Mouse (Mus musculus) forebrain, embryonic 13.5 days (tissue): Measurements from ENCODE around the gene Ahcyl1. TPM values are rescaled to one million over a fixed set of nuclear protein-coding genes. Genes with fewer than 3 reads are reported as not detected.

ENCODE experiments used
- ATAC-seq: fragments of 200-750 bp; cut with Nextera tagmentation; 2 replicates; pipeline ENCODE4 v1.8.0; 2017
- H3K27ac ChIP-seq: fragments of 300-500 bp; sonication (generic); 2 replicates; pipeline ENCODE4 v1.5.1; 2015; ENCODE audit warnings: inconsistent platforms, mild to moderate bottlenecking, moderate library complexity
- H3K27me3 ChIP-seq: fragments of 300-500 bp; sonication (generic); 2 replicates; pipeline ENCODE4 v1.6.1; 2015; ENCODE audit warnings: mild to moderate bottlenecking, inconsistent platforms
- H3K36me3 ChIP-seq: fragments of 300-500 bp; sonication (generic); 2 replicates; pipeline ENCODE4 v1.6.1; 2015; ENCODE audit warnings: mild to moderate bottlenecking, inconsistent platforms; ENCODE audit not compliant: poor library complexity, severe bottlenecking
- H3K4me1 ChIP-seq: fragments of 300-500 bp; sonication (generic); 2 replicates; pipeline ENCODE4 v1.6.1; 2015; ENCODE audit warnings: inconsistent platforms
- H3K4me2 ChIP-seq: fragments of 300-500 bp; sonication (generic); 2 replicates; pipeline ENCODE4 v1.6.1; 2015; ENCODE audit warnings: inconsistent platforms, mild to moderate bottlenecking, moderate library complexity
- H3K4me3 ChIP-seq: fragments of 300-500 bp; sonication (generic); 2 replicates; pipeline ENCODE4 v1.5.1; 2015; ENCODE audit warnings: mild to moderate bottlenecking, inconsistent platforms
- H3K9ac ChIP-seq: fragments of 300-500 bp; sonication (generic); 2 replicates; pipeline ENCODE4 v1.6.1; 2015; ENCODE audit warnings: mild to moderate bottlenecking, inconsistent platforms
- H3K9me3 ChIP-seq: fragments of 300-500 bp; sonication (generic); replicated peaks from 2 replicates; pipeline ENCODE4 v1.6.1; 2016; ENCODE audit warnings: inconsistent platforms
- WGBS: fragments of 180-500 bp; shearing (Covaris S2); methylation state at CpG from one replicate; pipeline ENCODE4 v1.1.7; 2015; 5-methylcytosine and 5-hydroxymethylcytosine counted together
- polyA plus RNA-seq: library from polyadenylated mRNA; unstranded; fragments of >200 nt; fragmentation: Nextera tagmentation; extraction: Ambion mirVana; gene quantifications from 2 replicates; pipeline ENCODE4 v1.2.1, GENCODE M21; 2015

Ahcyl1 gene
- polyA plus RNA-seq, 1 experiment from 2014 or later = 98.6 TPM

DNA sequence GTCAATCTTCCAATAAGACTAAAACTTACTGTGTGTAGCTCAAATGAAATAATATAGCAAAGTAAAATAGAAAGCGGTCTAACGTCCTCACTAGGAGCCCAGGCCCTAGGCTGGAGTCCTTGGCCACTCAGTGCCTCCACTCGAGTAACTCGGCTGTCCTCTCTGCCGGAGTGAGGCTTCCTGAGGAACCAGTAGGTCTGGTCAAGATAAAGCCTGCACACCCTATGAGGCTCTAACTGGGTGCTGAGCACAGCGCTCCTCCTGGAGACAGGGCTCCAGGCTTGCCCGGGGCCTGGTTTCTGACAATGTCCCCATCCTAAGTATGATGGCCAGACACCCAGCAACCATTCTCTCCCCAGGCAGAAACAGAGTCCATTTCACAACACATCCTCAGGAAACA is 73.8 kb downstream of the Ahcyl1 start:
- H3K27me3 ChIP-seq = no peaks in the 10 kb centered on the region
- ATAC-seq = no peak
- H3K9ac ChIP-seq = no peak overlapping the region
- no peak overlapping the region for H3K4me2 ChIP-seq
- H3K9me3 ChIP-seq = no peaks in the 10 kb centered on the region
- 93% methylated on average over 7 of the region's 7 CpGs for WGBS
- H3K36me3 ChIP-seq = peaks cover 98% of the 10 kb centered on the region
- H3K4me1 ChIP-seq = no peaks in the 10 kb centered on the region
- no peak overlapping the region for H3K27ac ChIP-seq
- H3K4me3 ChIP-seq = no peak overlapping the region

- Histone ChIP-seq H3K4me1 (no peaks in the 10 kb centered on the region), H3K27ac (no peak overlapping the region), H3K4me3 (no peak overlapping the region), H3K9ac (no peak overlapping the region), H3K27me3 (no peaks in the 10 kb centered on the region), H3K9me3 (no peaks in the 10 kb centered on the region), H3K4me2 (no peak overlapping the region), H3K36me3 (peaks cover 98% of the 10 kb centered on the region)
- no peak for ATAC-seq
- WGBS = 90% methylated on average over 21 of the region's 21 CpGs
These were observed 74.9 kb downstream of the Ahcyl1 start for GRCm38 (mm10) chr3:107621286-107622075.

DNA sequence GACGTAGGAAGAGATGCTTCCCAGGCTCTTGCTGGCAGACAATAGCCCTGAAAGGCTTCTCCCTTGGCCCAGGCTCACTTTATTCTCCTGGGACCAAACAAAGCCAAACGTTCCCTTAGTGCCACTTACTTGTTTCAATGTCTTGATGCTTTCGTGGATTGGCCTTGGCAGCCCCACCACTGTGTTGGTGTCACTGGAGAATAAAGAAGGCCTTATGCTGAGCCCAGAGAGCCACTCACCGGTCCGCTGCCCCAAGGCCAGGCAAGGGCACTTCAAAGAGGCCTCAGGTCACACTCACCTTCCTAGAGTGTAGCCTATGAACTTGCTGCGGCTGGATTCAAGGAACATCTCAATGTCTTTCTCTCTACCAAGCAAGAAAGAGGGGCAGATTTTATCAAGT is 76.4 kb downstream of the Ahcyl1 start:
- no peaks in the 10 kb centered on the region for H3K27me3 ChIP-seq
- no peak overlapping the region for H3K4me2 ChIP-seq
- WGBS = 89% methylated on average over 6 of the region's 6 CpGs
- H3K4me1 ChIP-seq = no peaks in the 10 kb centered on the region
- H3K9me3 ChIP-seq = no peaks in the 10 kb centered on the region
- peaks cover 98% of the 10 kb centered on the region for H3K36me3 ChIP-seq
- H3K9ac ChIP-seq = no peak overlapping the region
- H3K4me3 ChIP-seq = no peak overlapping the region
- H3K27ac ChIP-seq = no peak overlapping the region
- no peak for ATAC-seq

DNA sequence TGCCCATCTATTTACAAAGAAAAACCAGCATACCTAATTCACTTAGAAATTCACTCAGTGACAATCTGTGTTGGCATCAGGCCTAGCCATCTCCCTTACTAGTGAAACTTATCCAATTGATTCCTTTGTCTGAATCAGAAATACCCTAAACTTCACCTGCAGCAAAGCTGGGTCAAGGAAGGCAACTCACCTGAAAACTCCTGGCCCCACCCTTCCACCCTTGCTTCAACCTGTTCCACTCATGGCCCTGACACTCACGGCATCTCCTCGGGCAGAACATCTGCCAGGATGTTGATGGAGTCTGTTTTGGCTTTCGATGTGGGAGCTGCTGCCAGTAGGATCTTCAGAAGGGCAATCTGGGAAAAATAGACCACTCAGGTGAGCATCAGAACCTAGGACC is 78.6 kb downstream of the Ahcyl1 start:
- WGBS = 94% methylated on average over 3 of the region's 3 CpGs
- no peaks in the 10 kb centered on the region for H3K9me3 ChIP-seq
- no peaks in the 10 kb centered on the region for H3K4me1 ChIP-seq
- no peak for ATAC-seq
- H3K9ac ChIP-seq = no peak overlapping the region
- no peak overlapping the region for H3K4me2 ChIP-seq
- no peak overlapping the region for H3K27ac ChIP-seq
- peaks cover 98% of the 10 kb centered on the region for H3K36me3 ChIP-seq
- H3K4me3 ChIP-seq = no peak overlapping the region
- no peaks in the 10 kb centered on the region for H3K27me3 ChIP-seq

Other genes starting within 250 kb of the Ahcyl1 start
- 0.25 and 0.38 TPM in 2 replicates for gene Kcnc4, start 237.0 kb downstream of the Ahcyl1 start, polyA plus RNA-seq
- 9.6 and 11.2 TPM in 2 replicates for gene Slc6a17, start 178.5 kb downstream of the Ahcyl1 start, polyA plus RNA-seq
- gene Ubl4b, start 141.5 kb downstream of the Ahcyl1 start, polyA plus RNA-seq = not detected in 2 replicates
- gene Alx3, start 101.5 kb downstream of the Ahcyl1 start, polyA plus RNA-seq = 2.3 and 2.9 TPM in 2 replicates
- gene Gm10961, start 65.2 kb downstream of the Ahcyl1 start, polyA plus RNA-seq = not detected in 2 replicates
- 110 and 122 TPM in 2 replicates for gene Strip1, start 64.9 kb downstream of the Ahcyl1 start, polyA plus RNA-seq
- gene Csf1, start 63.9 kb upstream of the Ahcyl1 start, polyA plus RNA-seq = 4.5 and 4.9 TPM in 2 replicates
- not detected in 2 replicates for gene Eps8l3, start 180.7 kb upstream of the Ahcyl1 start, polyA plus RNA-seq
- 222 and 225 TPM in 2 replicates for gene Gstm5, start 199.3 kb upstream of the Ahcyl1 start, polyA plus RNA-seq
- 83.5 and 89.2 TPM in 2 replicates for gene Gstm7, start 235.3 kb upstream of the Ahcyl1 start, polyA plus RNA-seq
- gene Gstm6, start 247.2 kb upstream of the Ahcyl1 start, polyA plus RNA-seq = 11.7 and 11.9 TPM in 2 replicates